Mouse (Mus musculus) midbrain, embryonic 14.5 days (tissue): Measurements from ENCODE around the gene Ptgs1. TPM values are rescaled to one million over a fixed set of nuclear protein-coding genes. Genes with fewer than 3 reads are reported as not detected.
A peak's percentile ranks its signal among the peaks of the same experiment; 100 is the strongest.

Experiments used
- ATAC-seq: fragments of 200-750 bp; cut with Nextera tagmentation; 2 replicates; pipeline ENCODE4 v1.8.0; 2017; ENCODE audit warnings: moderate number of reproducible peaks, moderate library complexity; ENCODE audit not compliant: low FRiP score, low TSS enrichment
- DNase-seq: peaks from one replicate; pipeline ENCODE4 v3.0.0-alpha.2; 2015
- H3K27ac ChIP-seq: fragments of 300-500 bp; sonication (generic); replicated peaks from 2 replicates; pipeline ENCODE4 v1.5.1; 2014; ENCODE audit warnings: mild to moderate bottlenecking, low read depth, low read length, moderate library complexity
- H3K27me3 ChIP-seq: fragments of 300-500 bp; sonication (generic); 2 replicates; pipeline ENCODE4 v1.6.1; 2014; ENCODE audit warnings: low read length, control low read depth, mixed read lengths; ENCODE audit not compliant: control insufficient read depth, insufficient read depth
- H3K36me3 ChIP-seq: fragments of 300-500 bp; sonication (generic); 2 replicates; pipeline ENCODE4 v1.6.1; 2014; ENCODE audit warnings: low read length, control low read depth; ENCODE audit not compliant: control insufficient read depth, insufficient read depth
- H3K4me1 ChIP-seq: fragments of 300-500 bp; sonication (generic); 2 replicates; pipeline ENCODE4 v1.6.1; 2014; ENCODE audit warnings: mild to moderate bottlenecking, antibody characterized with exemption, low read length, control low read depth; ENCODE audit not compliant: control insufficient read depth, insufficient read depth
- H3K4me2 ChIP-seq: fragments of 300-500 bp; sonication (generic); 2 replicates; pipeline ENCODE4 v1.6.1; 2014; ENCODE audit warnings: mild to moderate bottlenecking, low read length, moderate library complexity
- H3K4me3 ChIP-seq: fragments of 300-500 bp; sonication (generic); replicated peaks from 2 replicates; pipeline ENCODE4 v1.5.1; 2014; ENCODE audit warnings: low read depth, low read length
- H3K9ac ChIP-seq: fragments of 300-500 bp; sonication (generic); replicated peaks from 2 replicates; pipeline ENCODE4 v1.6.1; 2014; ENCODE audit warnings: mild to moderate bottlenecking, low read length, moderate library complexity
- H3K9me3 ChIP-seq: fragments of 300-500 bp; sonication (generic); 2 replicates; pipeline ENCODE4 v1.6.1; 2016; ENCODE audit warnings: low read length, control low read depth, mixed read lengths; ENCODE audit not compliant: control insufficient read depth
- WGBS: fragments of 180-500 bp; shearing (Covaris S2); extraction: QIAGEN DNeasy Blood & Tissue Kit; methylation state at CpG from one replicate; pipeline ENCODE4 v1.1.7; 2014; 5-methylcytosine and 5-hydroxymethylcytosine counted together
- polyA plus RNA-seq: library from polyadenylated mRNA; unstranded; fragments of >200 nt; fragmentation: Nextera tagmentation; extraction: Ambion mirVana; gene quantifications from 2 replicates; pipeline ENCODE4 v1.2.1, GENCODE M21; 2014

The Ptgs1 gene
- polyA plus RNA-seq, 1 experiment from 2014 or later: 4.3 TPM

- no peaks in the 10 kb centered on the region for H3K27me3 ChIP-seq
- DNase-seq: no peak
- no peak overlapping the region for H3K4me3 ChIP-seq
- H3K9me3 ChIP-seq: no peaks in the 10 kb centered on the region
- H3K4me2 ChIP-seq: no peak overlapping the region
- no peak overlapping the region for H3K9ac ChIP-seq
- no peaks in the 10 kb centered on the region for H3K4me1 ChIP-seq
- H3K27ac ChIP-seq: no peak overlapping the region
- ATAC-seq: no peak
- no peaks in the 10 kb centered on the region for H3K36me3 ChIP-seq
- 94% methylated on average over 5 of the region's 5 CpGs for WGBS
These were observed 6.7 kb downstream of the Ptgs1 start for GRCm38 (mm10) chr2:36236889-36237288.

- Histone ChIP-seq H3K36me3 (no peaks in the 10 kb centered on the region), H3K4me1 (no peaks in the 10 kb centered on the region), H3K4me3 (no peak overlapping the region), H3K27ac (no peak overlapping the region), H3K4me2 (no peak overlapping the region), H3K9me3 (no peaks in the 10 kb centered on the region), H3K27me3 (no peaks in the 10 kb centered on the region), H3K9ac (no peak overlapping the region)
- 93% methylated on average over 6 of the region's 6 CpGs for WGBS
- ATAC-seq (no peak), DNase-seq (no peak)
These were observed 7.3 kb downstream of the Ptgs1 start for GRCm38 (mm10) chr2:36237557-36237956.

GRCm38 (mm10) chr2:36238467-36238866 is 8.2 kb downstream of the Ptgs1 start:
- Histone ChIP-seq H3K4me1 (no peaks in the 10 kb centered on the region), H3K27ac (no peak overlapping the region), H3K36me3 (no peaks in the 10 kb centered on the region), H3K4me3 (no peak overlapping the region), H3K9me3 (no peaks in the 10 kb centered on the region), H3K9ac (no peak overlapping the region), H3K27me3 (no peaks in the 10 kb centered on the region), H3K4me2 (no peak overlapping the region)
- WGBS: 79% methylated on average over 3 of the region's 3 CpGs
- DNase-seq (no peak), ATAC-seq (no peak)

DNA sequence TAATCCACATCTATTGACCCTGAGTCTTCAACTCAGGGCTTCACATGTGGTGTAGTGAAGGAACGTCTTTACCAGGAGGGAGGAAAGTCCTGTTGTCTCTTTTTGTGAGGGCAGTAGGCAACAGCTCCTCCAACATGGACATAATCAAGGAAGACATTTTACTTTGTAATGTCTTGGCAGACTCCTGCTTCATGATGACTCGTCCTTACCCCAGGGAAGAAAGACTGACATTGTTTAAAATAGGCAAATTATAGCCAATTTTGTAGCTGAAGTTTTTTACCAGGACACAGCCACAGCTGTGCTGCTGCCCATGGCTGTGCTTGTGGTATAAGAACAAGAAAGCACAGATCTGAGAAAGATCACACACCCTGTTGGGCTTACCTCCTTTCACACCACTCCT is 8.7 kb downstream of the Ptgs1 start:
- Histone ChIP-seq H3K4me3 (no peak overlapping the region), H3K4me2 (no peak overlapping the region), H3K4me1 (no peaks in the 10 kb centered on the region), H3K27me3 (no peaks in the 10 kb centered on the region), H3K9me3 (no peaks in the 10 kb centered on the region), H3K27ac (no peak overlapping the region), H3K36me3 (no peaks in the 10 kb centered on the region), H3K9ac (no peak overlapping the region)
- ATAC-seq (no peak), DNase-seq (no peak)
- 89% methylated on average over 2 of the region's 2 CpGs for WGBS

GRCm38 (mm10) chr2:36242514-36242913 is 12.3 kb downstream of the Ptgs1 start:
- DNase-seq (no peak), ATAC-seq (no peak)
- 90% methylated on average over 13 of the region's 13 CpGs for WGBS
- H3K4me3 ChIP-seq: no peak overlapping the region
- H3K4me2 ChIP-seq: no peak overlapping the region
- no peak overlapping the region for H3K9ac ChIP-seq
- H3K27me3 ChIP-seq: no peaks in the 10 kb centered on the region
- no peaks in the 10 kb centered on the region for H3K36me3 ChIP-seq
- no peaks in the 10 kb centered on the region for H3K9me3 ChIP-seq
- H3K27ac ChIP-seq: no peak overlapping the region
- no peaks in the 10 kb centered on the region for H3K4me1 ChIP-seq

- DNase-seq: no peak
- ATAC-seq: no peak
- Histone ChIP-seq H3K9me3 (no peaks in the 10 kb centered on the region), H3K4me3 (no peak overlapping the region), H3K36me3 (no peaks in the 10 kb centered on the region), H3K4me1 (no peaks in the 10 kb centered on the region), H3K4me2 (no peak overlapping the region), H3K27me3 (no peaks in the 10 kb centered on the region), H3K9ac (no peak overlapping the region), H3K27ac (no peak overlapping the region)
- WGBS: 92% methylated on average over 9 of the region's 9 CpGs
These were observed 13.2 kb downstream of the Ptgs1 start for GRCm38 (mm10) chr2:36243296-36243891.

DNA sequence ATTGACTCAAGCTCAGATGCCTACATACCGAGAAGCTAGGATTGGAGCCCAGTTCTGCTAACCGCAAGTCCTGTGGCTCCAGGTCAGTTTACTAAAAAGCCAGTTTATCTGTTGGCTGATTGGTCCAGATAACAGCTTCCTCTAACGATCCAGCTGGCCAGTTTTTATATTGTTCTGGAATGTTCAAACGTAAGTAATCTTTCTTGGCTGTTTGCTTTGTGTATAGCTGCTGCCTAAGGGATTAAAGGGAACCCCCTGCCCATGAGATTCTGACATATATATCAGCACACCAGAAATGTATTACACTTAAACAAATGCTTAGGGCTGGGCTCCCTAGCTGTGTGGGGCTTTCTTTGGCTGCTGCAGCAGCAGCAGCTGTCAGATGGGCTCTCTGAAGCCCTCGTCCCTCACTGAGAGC is 13.7 kb downstream of the Ptgs1 start:
- H3K27ac ChIP-seq: no peak overlapping the region
- H3K27me3 ChIP-seq: no peaks in the 10 kb centered on the region
- H3K4me3 ChIP-seq: no peak overlapping the region
- H3K36me3 ChIP-seq: no peaks in the 10 kb centered on the region
- DNase-seq (peak; percentile 1), ATAC-seq (no peak)
- no peak overlapping the region for H3K4me2 ChIP-seq
- no peak overlapping the region for H3K9ac ChIP-seq
- no peaks in the 10 kb centered on the region for H3K4me1 ChIP-seq
- H3K9me3 ChIP-seq: no peaks in the 10 kb centered on the region
- WGBS: 67% methylated on average over 5 of the region's 5 CpGs

DNA sequence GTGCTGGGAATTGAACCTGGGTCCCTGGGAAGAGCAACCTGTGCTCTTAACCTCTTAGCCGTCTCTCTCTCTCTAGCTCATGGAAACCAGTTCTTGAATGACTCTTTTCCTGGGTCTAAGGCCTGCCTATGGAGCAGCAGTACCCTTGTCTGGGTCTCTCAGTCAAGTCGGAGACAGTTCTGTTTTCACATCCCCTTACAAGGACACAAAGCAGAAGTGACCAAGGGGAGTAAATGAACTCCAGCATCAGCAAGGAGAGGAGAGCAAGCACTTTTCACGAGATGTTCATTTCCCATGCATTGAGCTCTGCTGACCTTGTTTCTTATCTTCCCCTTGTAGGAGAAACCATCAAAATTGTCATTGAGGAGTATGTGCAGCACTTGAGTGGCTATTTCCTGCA is 14.5 kb downstream of the Ptgs1 start:
- H3K36me3 ChIP-seq: no peaks in the 10 kb centered on the region
- ATAC-seq (no peak), DNase-seq (no peak)
- H3K9me3 ChIP-seq: no peaks in the 10 kb centered on the region
- H3K4me1 ChIP-seq: no peaks in the 10 kb centered on the region
- H3K27me3 ChIP-seq: no peaks in the 10 kb centered on the region
- H3K9ac ChIP-seq: no peak overlapping the region
- H3K4me3 ChIP-seq: no peak overlapping the region
- H3K4me2 ChIP-seq: no peak overlapping the region
- WGBS: 88% methylated on average over 3 of the region's 3 CpGs
- no peak overlapping the region for H3K27ac ChIP-seq

DNA sequence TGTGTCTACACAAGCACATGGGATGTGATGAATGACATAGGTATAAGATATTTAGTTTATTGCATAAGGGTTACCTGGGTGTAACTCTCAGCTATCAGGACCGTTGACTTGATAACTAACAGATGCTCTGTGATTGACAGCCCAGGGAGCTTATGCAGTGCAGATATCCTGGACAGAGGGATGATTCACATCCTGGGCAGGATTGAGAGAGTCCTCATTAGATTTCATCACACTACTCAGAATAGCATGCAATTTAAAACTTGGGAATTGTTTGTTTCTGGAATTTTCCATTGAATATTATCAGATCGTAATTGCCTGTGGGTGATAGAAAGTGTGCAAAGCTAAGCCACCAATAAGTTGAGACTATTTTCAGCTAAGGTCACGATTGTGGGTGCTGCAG is 17.7 kb downstream of the Ptgs1 start:
- DNase-seq: no peak
- WGBS: 75% methylated on average over 3 of the region's 3 CpGs

More for the DNA sequence above, 17.7 kb downstream of the Ptgs1 start:
- no peak for ATAC-seq
- Histone ChIP-seq H3K4me1 (no peaks in the 10 kb centered on the region), H3K4me2 (no peak overlapping the region), H3K27ac (no peak overlapping the region), H3K9ac (no peak overlapping the region), H3K27me3 (no peaks in the 10 kb centered on the region), H3K9me3 (no peaks in the 10 kb centered on the region), H3K36me3 (no peaks in the 10 kb centered on the region), H3K4me3 (no peak overlapping the region)
